Mouse (Mus musculus): ENCODE data around the gene Gm21969.

DNA sequence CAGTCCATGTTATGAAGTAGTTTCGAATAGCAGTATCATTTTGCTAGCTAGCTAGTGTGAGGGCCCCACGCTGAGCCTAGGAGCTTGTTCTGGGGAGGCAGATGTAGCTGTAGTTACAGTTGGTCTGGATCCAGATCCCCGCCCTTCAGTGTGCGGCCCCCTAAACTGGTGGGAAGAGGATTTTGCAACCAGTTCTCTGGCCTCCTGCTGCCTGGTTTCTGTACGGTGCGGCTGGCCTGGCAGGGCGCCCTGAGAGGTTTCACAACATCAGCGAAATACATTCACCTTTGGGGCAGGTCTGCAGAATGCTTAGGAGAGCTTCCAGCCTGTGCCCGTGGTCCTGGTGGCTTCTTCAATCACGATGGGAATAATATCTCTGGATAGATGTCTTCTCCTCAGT lies 21.7 kb downstream of the Gm21969 start:
- TF ChIP-seq CTCF (IDR thresholded peaks at IDR 0.05) (no peak), EP300 (IDR thresholded peaks at IDR 0.05) (no peak)

Measured in lung, postnatal 0 days (tissue).